ENCODE assay signal across 14 mouse cellular contexts in genomic region chr6:108374019-108374418, GRCm38 (mm10).
DNase-seq lines count a peak whose midpoint lies in the region; ATAC-seq and TF ChIP-seq lines count a peak whose summit lies in the region.
"Had no signal": no experiment of that assay in that cellular context is flagged by ENCODE, and none has a peak within 500 bp of the region (broad histone marks: within the 10 kb centered on the region; RNA-seq: fewer than 3 reads in every experiment).

No protein-coding gene starts in this region.

- DNase-seq in hindbrain, postnatal 0 days (ENCODE audit: low spot score): peak; percentile 17
- DNase-seq in midbrain, embryonic 14.5 days: peak; percentile 15
- DNase-seq in midbrain, embryonic 11.5 days (ENCODE audit: low spot score, missing footprints): no peak
- peak; percentile 20 for DNase-seq in Muller cell, postnatal 12 days (ENCODE audit: inconsistent ontology term)
- DNase-seq in gonadal fat pad, adult 2 months (ENCODE audit: low read depth): peak; percentile 74
- no peak for DNase-seq in cerebellum, adult 9-11 months
- DNase-seq: adrenal gland, postnatal 14 days; heart, adult 18-20 months; heart, postnatal 10 days; lung, adult 2 months; right cerebral cortex, postnatal 4 days had no signal

- no peaks in the 10 kb centered on the region for H3K4me1 ChIP-seq in hindbrain, postnatal 0 days (ENCODE audit: insufficient read depth, low read length)
- H3K4me1 ChIP-seq in hindbrain, embryonic 16.5 days (ENCODE audit: control insufficient read depth, insufficient read depth, low read depth, low read length): no peaks in the 10 kb centered on the region
- no peaks in the 10 kb centered on the region for H3K4me1 ChIP-seq in midbrain, embryonic 14.5 days (ENCODE audit: control insufficient read depth, insufficient read depth, low read length)
- H3K4me1 ChIP-seq in midbrain, embryonic 11.5 days (ENCODE audit: control insufficient read depth, insufficient read depth, low read length): no peaks in the 10 kb centered on the region
- H3K4me1 ChIP-seq: hindbrain, embryonic 15.5 days; limb, embryonic 15.5 days had no signal

- 0 out of 2 replicates have a peak, but pooled peaks have one; percentile 21 for ATAC-seq in hindbrain, postnatal 0 days
- ATAC-seq in hindbrain, embryonic 16.5 days: no peak
- ATAC-seq in midbrain, embryonic 14.5 days (ENCODE audit: low FRiP score, low TSS enrichment): no peak
- ATAC-seq in midbrain, embryonic 11.5 days (ENCODE audit: low FRiP score): no peak

- no peak overlapping the region for H3K4me3 ChIP-seq in hindbrain, postnatal 0 days (ENCODE audit: low read length)
- H3K4me3 ChIP-seq in hindbrain, embryonic 16.5 days (ENCODE audit: low read length): no peak overlapping the region
- H3K4me3 ChIP-seq in midbrain, embryonic 14.5 days (replicated peaks; ENCODE audit: low read depth, low read length): no peak overlapping the region
- no peak overlapping the region for H3K4me3 ChIP-seq in midbrain, embryonic 11.5 days (ENCODE audit: low read depth, low read length)
- H3K4me3 ChIP-seq: hindbrain, embryonic 15.5 days; limb, embryonic 15.5 days had no signal

- no peaks in the 10 kb centered on the region for H3K9me3 ChIP-seq in hindbrain, postnatal 0 days (ENCODE audit: low read length)
- no peaks in the 10 kb centered on the region for H3K9me3 ChIP-seq in hindbrain, embryonic 16.5 days (ENCODE audit: control insufficient read depth, low read length)
- no peaks in the 10 kb centered on the region for H3K9me3 ChIP-seq in midbrain, embryonic 14.5 days (ENCODE audit: control insufficient read depth, low read length)
- no peaks in the 10 kb centered on the region for H3K9me3 ChIP-seq in midbrain, embryonic 11.5 days (ENCODE audit: control insufficient read depth, low read length)
- H3K9me3 ChIP-seq: hindbrain, embryonic 15.5 days; limb, embryonic 15.5 days had no signal

- TF ChIP-seq CTCF in hindbrain, postnatal 0 days (IDR thresholded peaks at IDR 0.05; ENCODE audit: low read depth): peak; percentile 33

- H3K27ac ChIP-seq in hindbrain, postnatal 0 days: no peak overlapping the region
- H3K27ac ChIP-seq in hindbrain, embryonic 16.5 days (ENCODE audit: low read depth, low read length): no peak overlapping the region
- H3K27ac ChIP-seq in midbrain, embryonic 14.5 days (replicated peaks; ENCODE audit: low read depth, low read length): no peak overlapping the region
- H3K27ac ChIP-seq in midbrain, embryonic 11.5 days (ENCODE audit: low read depth, low read length): no peak overlapping the region
- H3K27ac ChIP-seq: hindbrain, embryonic 15.5 days; limb, embryonic 15.5 days had no signal

- no peak overlapping the region for H3K4me2 ChIP-seq in hindbrain, postnatal 0 days (ENCODE audit: low read depth, low read length)
- no peak overlapping the region for H3K4me2 ChIP-seq in hindbrain, embryonic 16.5 days (ENCODE audit: low read length)
- H3K4me2 ChIP-seq in midbrain, embryonic 14.5 days (ENCODE audit: low read length): no peak overlapping the region
- H3K4me2 ChIP-seq in midbrain, embryonic 11.5 days: no peak overlapping the region
- H3K4me2 ChIP-seq: hindbrain, embryonic 15.5 days; limb, embryonic 15.5 days had no signal

- no peak overlapping the region for H3K9ac ChIP-seq in hindbrain, postnatal 0 days (replicated peaks; ENCODE audit: low read length)
- no peak overlapping the region for H3K9ac ChIP-seq in hindbrain, embryonic 16.5 days (ENCODE audit: low read depth, low read length)
- H3K9ac ChIP-seq in midbrain, embryonic 14.5 days (replicated peaks; ENCODE audit: low read length): no peak overlapping the region
- no peak overlapping the region for H3K9ac ChIP-seq in midbrain, embryonic 11.5 days (ENCODE audit: low read length)
- H3K9ac ChIP-seq: hindbrain, embryonic 15.5 days; limb, embryonic 15.5 days had no signal

- no peaks in the 10 kb centered on the region for H3K27me3 ChIP-seq in hindbrain, postnatal 0 days (ENCODE audit: insufficient read depth, low read length)
- no peaks in the 10 kb centered on the region for H3K27me3 ChIP-seq in hindbrain, embryonic 16.5 days (replicated peaks; ENCODE audit: control insufficient read depth, insufficient read depth, low read length)
- H3K27me3 ChIP-seq in midbrain, embryonic 14.5 days (ENCODE audit: control insufficient read depth, insufficient read depth, low read length): no peaks in the 10 kb centered on the region
- H3K27me3 ChIP-seq in midbrain, embryonic 11.5 days (ENCODE audit: control insufficient read depth, insufficient read depth, low read length): no peaks in the 10 kb centered on the region
- H3K27me3 ChIP-seq: hindbrain, embryonic 15.5 days; limb, embryonic 15.5 days had no signal

- H3K36me3 ChIP-seq in hindbrain, postnatal 0 days (ENCODE audit: insufficient read depth, low read length): no peaks in the 10 kb centered on the region; the same call in 1 of the 2 replicates
- no peaks in the 10 kb centered on the region for H3K36me3 ChIP-seq in hindbrain, embryonic 16.5 days (ENCODE audit: control insufficient read depth, insufficient read depth, low read length)
- no peaks in the 10 kb centered on the region for H3K36me3 ChIP-seq in midbrain, embryonic 14.5 days (ENCODE audit: control insufficient read depth, insufficient read depth, low read length)
- no peaks in the 10 kb centered on the region for H3K36me3 ChIP-seq in midbrain, embryonic 11.5 days (ENCODE audit: control insufficient read depth, insufficient read depth, low read length)
- H3K36me3 ChIP-seq: hindbrain, embryonic 15.5 days had no signal

- WGBS in hindbrain, postnatal 0 days: 71% methylated on average over 7 of the region's 7 CpGs
- 78% methylated on average over 7 of the region's 7 CpGs for WGBS in hindbrain, embryonic 16.5 days
- WGBS in midbrain, embryonic 14.5 days: 75% methylated on average over 7 of the region's 7 CpGs
- WGBS in midbrain, embryonic 11.5 days: 77% methylated on average over 7 of the region's 7 CpGs

Comparison
In these comparisons a context has a peak if more than half of its experiments do, and no peak if none do; other contexts are left out.
1. DNase-seq: peak in hindbrain, postnatal 0 days (single experiment), midbrain, embryonic 14.5 days (single experiment), Muller cell, postnatal 12 days (single experiment) and gonadal fat pad, adult 2 months (single experiment); none in midbrain, embryonic 11.5 days (single experiment) and cerebellum, adult 9-11 months (single experiment).